Mouse (Mus musculus): ENCODE measurements around the gene Slc45a3. TPM values are rescaled to one million over a fixed set of nuclear protein-coding genes. Genes with fewer than 3 reads are reported as not detected.

Gene Slc45a3
- polyA plus RNA-seq (2015; fragmentation: Nextera tagmentation; extraction: Ambion mirVana), result 3.7 and 4.0 TPM in 2 replicates

GRCm38 (mm10) chr1:131962606-131963084, at the start of gene Slc45a3:
Slc45a3 (plus strand) TSS chr1:131962967.
- Histone ChIP-seq H3K27ac (no peak within 1 kb of the TSS), H3K4me2 (replicated peaks) (peak within 1 kb of the TSS; percentile 98), H3K4me1 (peaks cover 26% of the 10 kb centered on the region), H3K27me3 (peaks cover 84% of the 10 kb centered on the region), H3K9ac (peak within 1 kb of the TSS; percentile 77), H3K4me3 (peak within 1 kb of the TSS; percentile 84), H3K36me3 (no peaks in the 10 kb centered on the region), H3K9me3 (no peaks in the 10 kb centered on the region)
- WGBS, result under 1% methylated on average over 29 of the region's 35 CpGs
- peak; percentile 72 for ATAC-seq (ENCODE audit: low FRiP score, low read depth)

GRCm38 (mm10) chr1:131917634-131918033, 45.1 kb upstream of the Slc45a3 start:
- Histone ChIP-seq H3K27me3 (no peaks in the 10 kb centered on the region), H3K4me1 (peaks cover 13% of the 10 kb centered on the region), H3K4me2 (replicated peaks) (no peak overlapping the region), H3K9me3 (no peaks in the 10 kb centered on the region), H3K27ac (no peak overlapping the region), H3K36me3 (peaks cover 45% of the 10 kb centered on the region), H3K9ac (no peak overlapping the region), H3K4me3 (no peak overlapping the region)
- no peak for ATAC-seq (ENCODE audit: low FRiP score, low read depth)
- WGBS, result 81% methylated on average over 6 of the region's 6 CpGs

DNA sequence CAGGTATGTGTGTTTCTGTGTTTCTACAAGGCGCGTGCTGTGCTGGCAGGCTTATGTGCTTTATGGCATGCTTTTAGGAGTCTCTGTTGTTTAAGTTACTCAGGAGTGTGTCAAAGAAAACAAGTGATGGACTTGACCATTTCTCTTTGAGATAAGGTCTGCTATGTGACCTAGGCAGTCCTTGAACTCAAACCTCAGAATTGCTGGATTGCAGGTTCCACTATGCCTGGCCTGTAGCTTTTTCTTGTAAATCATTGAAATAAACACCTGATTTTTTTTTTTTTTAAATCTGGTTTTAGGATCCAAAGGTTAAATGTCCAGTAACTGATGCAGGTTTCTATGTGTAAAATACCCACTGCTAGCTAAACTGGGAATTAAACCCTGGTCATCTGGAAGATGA, 43.7 kb upstream of the Slc45a3 start:
- Histone ChIP-seq H3K9ac (no peak overlapping the region), H3K27me3 (no peaks in the 10 kb centered on the region), H3K9me3 (no peaks in the 10 kb centered on the region), H3K27ac (no peak overlapping the region), H3K4me1 (peaks cover 9% of the 10 kb centered on the region), H3K4me3 (no peak overlapping the region), H3K36me3 (peaks cover 51% of the 10 kb centered on the region), H3K4me2 (replicated peaks) (no peak overlapping the region)
- WGBS, result 100% methylated on average over 2 of the region's 2 CpGs
- ATAC-seq (ENCODE audit: low FRiP score, low read depth), result no peak

DNA sequence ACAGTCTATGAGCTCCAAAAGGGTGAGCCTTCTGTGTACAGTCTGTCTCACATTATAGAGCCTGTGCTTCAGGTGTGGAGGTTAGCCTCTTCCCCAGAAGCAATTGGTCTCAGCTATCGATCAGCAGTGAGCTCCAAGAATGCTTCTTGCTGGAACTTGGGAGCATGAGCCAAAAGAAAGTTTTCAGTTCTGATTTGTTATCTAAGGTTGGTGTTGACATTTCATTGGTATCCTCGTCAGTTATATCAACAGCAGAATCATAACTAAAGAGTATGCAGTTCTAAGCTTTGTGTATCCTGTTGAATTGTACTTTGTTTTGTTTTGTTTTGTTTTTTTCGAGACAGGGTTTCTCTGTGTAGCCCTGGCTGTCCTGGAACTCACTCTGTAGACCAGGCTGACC, 40.7 kb upstream of the Slc45a3 start:
- Histone ChIP-seq H3K27me3 (no peaks in the 10 kb centered on the region), H3K4me2 (replicated peaks) (no peak overlapping the region), H3K4me3 (no peak overlapping the region), H3K9me3 (no peaks in the 10 kb centered on the region), H3K27ac (no peak overlapping the region), H3K4me1 (no peaks in the 10 kb centered on the region), H3K36me3 (peaks cover 79% of the 10 kb centered on the region), H3K9ac (no peak overlapping the region)
- no peak for ATAC-seq (ENCODE audit: low FRiP score, low read depth)
- 96% methylated on average over 3 of the region's 3 CpGs for WGBS

GRCm38 (mm10) chr1:131933471-131933870, 29.3 kb upstream of the Slc45a3 start:
- no peaks in the 10 kb centered on the region for H3K9me3 ChIP-seq
- H3K4me1 ChIP-seq, result no peaks in the 10 kb centered on the region
- H3K27me3 ChIP-seq, result no peaks in the 10 kb centered on the region
- peaks cover 66% of the 10 kb centered on the region for H3K36me3 ChIP-seq
- H3K27ac ChIP-seq, result no peak overlapping the region
- no peak overlapping the region for H3K4me3 ChIP-seq
- H3K4me2 ChIP-seq (replicated peaks), result no peak overlapping the region
- no peak for ATAC-seq (ENCODE audit: low FRiP score, low read depth)
- WGBS, result 83% methylated on average over 2 of the region's 2 CpGs
- H3K9ac ChIP-seq, result no peak overlapping the region

DNA sequence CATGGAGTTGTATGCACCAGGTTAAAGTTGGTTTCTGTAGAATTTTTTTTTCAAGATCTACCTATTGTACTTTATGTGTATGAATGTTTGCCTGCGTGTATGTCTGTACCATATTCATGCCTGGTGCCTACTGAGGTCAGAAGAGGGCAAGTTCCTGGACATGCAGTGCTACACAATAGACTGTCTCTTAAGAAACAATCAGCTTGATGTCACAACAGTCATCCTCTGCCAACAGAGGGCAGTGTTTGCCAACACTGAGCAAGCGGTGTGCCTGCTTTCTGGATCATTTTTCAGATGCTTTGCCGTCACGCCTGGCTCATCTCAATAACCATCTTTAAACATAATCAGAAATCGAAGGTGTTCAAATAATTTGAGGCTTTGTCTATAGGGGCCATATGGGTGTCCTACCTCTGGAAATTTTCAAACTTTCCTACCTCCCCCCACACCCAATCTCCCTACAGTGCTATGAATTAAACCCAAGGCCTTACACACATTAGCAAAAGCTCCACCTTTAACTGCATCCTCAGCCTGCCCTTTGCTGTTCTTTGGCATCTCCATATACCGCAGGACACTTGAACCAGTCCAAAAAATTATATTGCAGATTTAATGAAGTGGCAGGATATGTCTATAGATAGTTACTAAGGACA, 25.0 kb upstream of the Slc45a3 start:
- no peak overlapping the region for H3K27ac ChIP-seq
- WGBS, result 67% methylated on average over 6 of the region's 6 CpGs

GRCm38 (mm10) chr1:131938811-131939210, 24.0 kb upstream of the Slc45a3 start:
- ATAC-seq (ENCODE audit: low FRiP score, low read depth), result no peak
- Histone ChIP-seq H3K4me2 (replicated peaks) (no peak overlapping the region), H3K4me1 (no peaks in the 10 kb centered on the region), H3K36me3 (peaks cover 28% of the 10 kb centered on the region), H3K9ac (no peak overlapping the region), H3K9me3 (no peaks in the 10 kb centered on the region), H3K27ac (no peak overlapping the region), H3K4me3 (no peak overlapping the region), H3K27me3 (no peaks in the 10 kb centered on the region)
- WGBS, result 58% methylated on average over 1 of the region's 1 CpGs

More for the DNA sequence above, 25.0 kb upstream of the Slc45a3 start:
- no peaks in the 10 kb centered on the region for H3K4me1 ChIP-seq
- H3K9ac ChIP-seq, result no peak overlapping the region
- H3K36me3 ChIP-seq, result peaks cover 35% of the 10 kb centered on the region
- no peaks in the 10 kb centered on the region for H3K27me3 ChIP-seq
- no peaks in the 10 kb centered on the region for H3K9me3 ChIP-seq
- no peak overlapping the region for H3K4me3 ChIP-seq
- peak; percentile 36; the same call in 1 of the 2 replicates for ATAC-seq (ENCODE audit: low FRiP score, low read depth)
- H3K4me2 ChIP-seq (replicated peaks), result no peak overlapping the region

DNA sequence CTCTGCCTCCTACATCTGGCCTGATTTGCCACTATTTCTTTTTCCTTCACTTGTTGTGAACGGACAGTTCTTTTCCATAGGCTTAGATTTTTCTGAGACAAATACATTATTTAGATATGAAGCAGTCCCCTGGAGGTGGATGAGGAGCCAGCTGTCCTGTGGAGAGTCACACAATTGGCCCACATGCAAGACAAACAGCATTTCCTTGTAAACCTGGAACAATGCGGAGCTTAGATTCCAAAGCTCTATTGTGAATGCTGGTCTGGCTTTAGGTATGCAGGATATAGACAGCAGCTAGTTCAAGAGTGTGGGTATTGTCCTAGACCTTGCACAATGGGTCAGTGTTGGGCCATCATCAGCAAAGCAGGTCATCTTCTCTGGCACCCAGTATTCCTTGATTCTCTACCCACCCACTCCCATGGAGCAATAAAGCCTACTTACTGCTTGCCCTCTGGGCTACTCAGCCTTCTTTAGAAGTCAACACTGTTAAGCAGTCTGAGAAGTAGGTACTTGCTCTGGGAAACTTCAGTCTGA, 22.0 kb upstream of the Slc45a3 start:
- WGBS, result 89% methylated on average over 2 of the region's 2 CpGs
- no peaks in the 10 kb centered on the region for H3K27me3 ChIP-seq
- no peak for ATAC-seq (ENCODE audit: low FRiP score, low read depth)

DNA sequence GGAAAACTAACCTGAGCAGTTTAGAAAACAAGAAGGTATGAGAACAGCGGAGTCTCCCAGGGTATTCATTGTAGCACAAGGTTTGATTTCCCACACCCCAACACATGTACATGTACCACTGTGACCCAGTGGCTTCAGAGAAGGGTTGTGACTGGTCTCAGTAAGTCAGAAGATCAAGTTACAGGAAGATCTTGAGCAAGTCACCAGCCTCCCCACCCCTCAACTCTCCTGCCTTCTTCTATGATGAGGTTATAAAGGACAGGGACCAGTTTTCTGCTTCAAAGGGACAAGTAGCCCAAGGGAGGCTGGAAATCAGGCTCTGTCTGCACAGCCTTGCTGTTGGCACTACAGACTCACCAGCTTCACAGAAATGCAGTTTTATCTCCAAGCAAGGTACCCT, 21.3 kb upstream of the Slc45a3 start:
- Histone ChIP-seq H3K4me3 (no peak overlapping the region), H3K27ac (no peak overlapping the region), H3K27me3 (no peaks in the 10 kb centered on the region), H3K36me3 (peaks cover 15% of the 10 kb centered on the region; the same call in 1 of the 2 replicates), H3K4me1 (peaks cover 5% of the 10 kb centered on the region; the same call in 1 of the 2 replicates), H3K4me2 (replicated peaks) (no peak overlapping the region), H3K9me3 (no peaks in the 10 kb centered on the region), H3K9ac (no peak overlapping the region)
- no peak for ATAC-seq (ENCODE audit: low FRiP score, low read depth)
- 94% methylated on average over 1 of the region's 1 CpGs for whole genome bisulfite sequencing

More for the DNA sequence above, 22.0 kb upstream of the Slc45a3 start:
- H3K9ac ChIP-seq, result no peak overlapping the region
- H3K36me3 ChIP-seq, result peaks cover 15% of the 10 kb centered on the region
- H3K4me3 ChIP-seq, result no peak overlapping the region
- H3K27ac ChIP-seq, result no peak overlapping the region
- no peaks in the 10 kb centered on the region for H3K9me3 ChIP-seq
- H3K4me1 ChIP-seq, result peaks cover 5% of the 10 kb centered on the region; the same call in 1 of the 2 replicates
- no peak overlapping the region for H3K4me2 ChIP-seq (replicated peaks)

GRCm38 (mm10) chr1:131942621-131943590, 19.9 kb upstream of the Slc45a3 start:
- no peak for ATAC-seq (ENCODE audit: low FRiP score, low read depth)
- no peak overlapping the region for H3K4me3 ChIP-seq
- no peaks in the 10 kb centered on the region for H3K27me3 ChIP-seq
- H3K9ac ChIP-seq, result no peak overlapping the region
- H3K4me2 ChIP-seq (replicated peaks), result no peak overlapping the region
- H3K9me3 ChIP-seq, result no peaks in the 10 kb centered on the region
- peaks cover 8% of the 10 kb centered on the region; the same call in 1 of the 2 replicates for H3K4me1 ChIP-seq
- H3K27ac ChIP-seq, result no peak overlapping the region
- 63% methylated on average over 16 of the region's 16 CpGs for WGBS
- 0 out of 2 replicates have a peak, but pooled peaks cover 4% of the 10 kb centered on the region for H3K36me3 ChIP-seq

GRCm38 (mm10) chr1:131945674-131946440, 16.9 kb upstream of the Slc45a3 start:
- Histone ChIP-seq H3K9me3 (no peaks in the 10 kb centered on the region), H3K36me3 (no peaks in the 10 kb centered on the region), H3K9ac (no peak overlapping the region), H3K4me3 (no peak overlapping the region), H3K4me1 (peaks cover 11% of the 10 kb centered on the region; the same call in 1 of the 2 replicates), H3K4me2 (replicated peaks) (no peak overlapping the region), H3K27me3 (no peaks in the 10 kb centered on the region), H3K27ac (no peak overlapping the region)
- WGBS, result 48% methylated on average over 10 of the region's 10 CpGs
- ATAC-seq (ENCODE audit: low FRiP score, low read depth), result no peak

Measured in limb, embryonic 13.5 days (tissue).